In the genomic region with DNA sequence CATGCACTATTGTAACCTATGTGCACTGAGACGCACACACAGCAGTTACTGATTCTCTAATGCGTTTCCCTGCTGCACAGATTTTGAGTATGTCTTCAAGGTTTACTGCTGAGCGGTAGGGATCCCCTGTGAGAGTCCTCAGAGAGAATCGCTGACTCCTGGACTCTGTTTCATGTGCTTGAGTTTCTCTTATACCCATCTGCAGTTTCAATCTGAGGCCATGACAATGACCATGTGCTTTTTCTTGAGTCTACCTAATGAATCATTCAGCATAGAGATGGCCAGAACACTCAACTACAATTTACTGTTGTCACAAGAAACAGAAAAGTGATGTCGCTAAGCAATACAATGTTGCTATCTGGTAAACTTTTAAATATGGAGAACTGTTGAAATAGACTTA, we compare ENCODE assay signal across 24 mouse cellular contexts.
DNase-seq lines count a peak whose midpoint lies in the region; ATAC-seq and TF ChIP-seq lines count a peak whose summit lies in the region.
"Had no signal": no experiment of that assay in that cellular context is flagged by ENCODE, and none has a peak within 500 bp of the region (broad histone marks: within the 10 kb centered on the region; RNA-seq: fewer than 3 reads in every experiment).

No protein-coding gene starts in this region.

- no peak for TF ChIP-seq CTCF in embryonic fibroblast, embryonic 13.5 days (IDR thresholded peaks at IDR 0.05; ENCODE audit: borderline replicate concordance, insufficient read depth, low read length)

- H3K4me2 ChIP-seq in heart, embryonic 15.5 days, result no peak overlapping the region
- H3K4me2 ChIP-seq in lung, embryonic 15.5 days, result no peak overlapping the region
- H3K4me2 ChIP-seq in hindbrain, embryonic 13.5 days, result no peak overlapping the region
- H3K4me2 ChIP-seq: embryonic facial prominence, embryonic 13.5 days; liver, embryonic 15.5 days had no signal

- peaks cover 13% of the 10 kb centered on the region for H3K4me1 ChIP-seq in heart, embryonic 15.5 days (replicated peaks)
- peaks cover 14% of the 10 kb centered on the region for H3K4me1 ChIP-seq in lung, embryonic 15.5 days
- H3K4me1 ChIP-seq in embryonic fibroblast, embryonic 13.5 days (ENCODE audit: control insufficient read depth, insufficient read depth, low read length), result peaks cover 10% of the 10 kb centered on the region
- no peaks in the 10 kb centered on the region for H3K4me1 ChIP-seq in hindbrain, embryonic 13.5 days (replicated peaks)
- H3K4me1 ChIP-seq: liver, embryonic 15.5 days had no signal

- ATAC-seq in heart, embryonic 15.5 days (replicated peaks; ENCODE audit: insufficient number of reproducible peaks, insufficient read depth, low FRiP score, low read depth), result no peak
- ATAC-seq in lung, embryonic 15.5 days (ENCODE audit: borderline replicate concordance, extremely low read depth, low FRiP score, low TSS enrichment), result no peak
- no peak for ATAC-seq in hindbrain, embryonic 13.5 days (ENCODE audit: low FRiP score)
- ATAC-seq: CD4-positive, CD25-positive, alpha-beta regulatory T cell, adult 4 months; forebrain, embryonic 14.5 days; hindbrain, postnatal 0 days had no signal

- peak; percentile 68 for DNase-seq in heart, adult 11 months
- no peak for DNase-seq in heart, postnatal 36 days
- no peak for DNase-seq in heart, postnatal 25 days (ENCODE audit: low spot score)
- no peak for DNase-seq in lung, postnatal 25 days (ENCODE audit: low spot score)
- DNase-seq: adrenal gland, postnatal 25 days; cerebellum, adult 8-10 months; cerebellum, postnatal 36 days; embryo, embryonic 11 days; kidney, adult 11 months; kidney, postnatal 4 days; liver; lung, postnatal 36 days; thymus, adult 2 months; thymus, postnatal 4 days had no signal

- H3K27me3 ChIP-seq in heart, embryonic 15.5 days, result no peaks in the 10 kb centered on the region
- no peaks in the 10 kb centered on the region for H3K27me3 ChIP-seq in lung, embryonic 15.5 days
- no peaks in the 10 kb centered on the region for H3K27me3 ChIP-seq in hindbrain, embryonic 13.5 days
- H3K27me3 ChIP-seq: embryonic facial prominence, embryonic 13.5 days; liver, embryonic 15.5 days had no signal

- TF ChIP-seq POLR2A in embryonic fibroblast, embryonic 13.5 days (IDR thresholded peaks at IDR 0.05; ENCODE audit: low read depth, low read length), result no peak

- H3K36me3 ChIP-seq in heart, embryonic 15.5 days, result no peaks in the 10 kb centered on the region
- no peaks in the 10 kb centered on the region for H3K36me3 ChIP-seq in lung, embryonic 15.5 days
- H3K36me3 ChIP-seq in hindbrain, embryonic 13.5 days, result no peaks in the 10 kb centered on the region
- H3K36me3 ChIP-seq: embryonic facial prominence, embryonic 13.5 days; liver, embryonic 15.5 days had no signal

- intact Hi-C loops in heart, postnatal 36 days (cut with DNase I), result loop anchor here (5.0 kb wide), 1 partner anchor 193 kb away; no protein-coding TSS in a partner anchor
- intact Hi-C loops in heart, postnatal 25 days (cut with DNase I), result no loop called here

- WGBS in heart, embryonic 15.5 days, result 71% methylated on average over 5 of the region's 5 CpGs
- WGBS in lung, embryonic 15.5 days, result 72% methylated on average over 5 of the region's 5 CpGs
- WGBS in hindbrain, embryonic 13.5 days, result 90% methylated on average over 5 of the region's 5 CpGs

- H3K9me3 ChIP-seq in heart, embryonic 15.5 days (replicated peaks), result no peaks in the 10 kb centered on the region
- no peaks in the 10 kb centered on the region for H3K9me3 ChIP-seq in lung, embryonic 15.5 days
- no peaks in the 10 kb centered on the region for H3K9me3 ChIP-seq in hindbrain, embryonic 13.5 days
- H3K9me3 ChIP-seq: embryonic facial prominence, embryonic 13.5 days; liver, embryonic 15.5 days had no signal

- no peak overlapping the region for H3K4me3 ChIP-seq in heart, embryonic 15.5 days
- H3K4me3 ChIP-seq in lung, embryonic 15.5 days, result no peak overlapping the region
- H3K4me3 ChIP-seq in embryonic fibroblast, embryonic 13.5 days (ENCODE audit: insufficient read depth, low read length), result no peak overlapping the region
- no peak overlapping the region for H3K4me3 ChIP-seq in hindbrain, embryonic 13.5 days
- H3K4me3 ChIP-seq: embryonic facial prominence, embryonic 13.5 days; liver, embryonic 15.5 days; megakaryocyte, embryonic 14.5 days had no signal

- H3K9ac ChIP-seq in heart, embryonic 15.5 days, result no peak overlapping the region
- H3K9ac ChIP-seq in lung, embryonic 15.5 days, result no peak overlapping the region
- no peak overlapping the region for H3K9ac ChIP-seq in hindbrain, embryonic 13.5 days
- H3K9ac ChIP-seq: embryonic facial prominence, embryonic 13.5 days; liver, embryonic 15.5 days had no signal

- H3K27ac ChIP-seq in heart, embryonic 15.5 days, result peak overlapping the region; percentile 66
- H3K27ac ChIP-seq in lung, embryonic 15.5 days, result 0 out of 2 replicates have a peak overlapping the region, but pooled peaks have one; percentile 25
- H3K27ac ChIP-seq in embryonic fibroblast, embryonic 13.5 days (ENCODE audit: insufficient read depth, low read length), result peak overlapping the region; percentile 60
- H3K27ac ChIP-seq in hindbrain, embryonic 13.5 days, result no peak overlapping the region
- H3K27ac ChIP-seq: embryonic facial prominence, embryonic 13.5 days; hindbrain, postnatal 0 days; liver, embryonic 15.5 days had no signal
